Mouse (Mus musculus): ENCODE measurements around the gene 2310061I04Rik.

- no peak for TF ChIP-seq GATA1 (IDR thresholded peaks at IDR 0.05; ENCODE audit: low read length)
- TF ChIP-seq TAL1 (IDR thresholded peaks at IDR 0.05; ENCODE audit: low read length): no peak
These were observed 31.6 kb downstream of the 2310061I04Rik start, which contains the start of gene Ppp1r18 for GRCm38 (mm10) chr17:35865481-35866280.
